Mouse (Mus musculus): ENCODE data around the gene Plk3. TPM values are rescaled to one million over a fixed set of nuclear protein-coding genes. Genes with fewer than 3 reads are reported as not detected.
A peak's percentile ranks its signal among the peaks of the same experiment; 100 is the strongest.

Gene Plk3
- total RNA-seq, 2 experiments from 2014 or later: 13.7 to 19.6 TPM

DNA sequence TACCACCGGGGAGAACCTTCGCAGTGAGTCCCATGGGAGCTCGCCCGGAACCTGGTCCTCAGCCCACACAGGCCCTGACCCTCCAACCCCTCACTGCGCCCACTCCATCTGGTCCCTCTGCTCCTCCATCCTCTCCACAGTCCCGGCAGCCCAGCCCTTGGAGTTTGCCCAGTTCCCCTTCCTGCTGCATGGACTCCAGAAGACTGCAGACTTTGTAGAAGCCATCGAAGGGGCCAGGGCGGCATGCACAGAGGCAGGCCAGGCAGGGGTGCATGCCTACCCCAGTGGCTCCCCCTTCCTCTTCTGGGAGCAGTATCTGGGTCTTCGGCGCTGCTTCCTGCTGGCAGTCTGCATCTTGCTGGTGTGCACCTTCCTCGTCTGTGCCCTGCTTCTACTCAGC is 22.8 kb downstream of the Plk3 start:
- no peak for DNase-seq (ENCODE audit: extremely low spot score in 1 of 2, low spot score in 2 of 2)
- Histone ChIP-seq H3K27ac (no peak overlapping the region), H3K4me3 (no peak overlapping the region)
- no peak for TF ChIP-seq CTCF (IDR thresholded peaks at IDR 0.05)
- intact Hi-C loops (cut with DNase I): no loop called here

GRCm38 (mm10) chr4:117110249-117110648 is 23.5 kb downstream of the Plk3 start:
- Histone ChIP-seq H3K27ac (no peak overlapping the region), H3K4me3 (no peak overlapping the region)
- intact Hi-C loops (cut with DNase I): no loop called here
- no peak for DNase-seq (ENCODE audit: extremely low spot score in 1 of 2, low spot score in 2 of 2)
- no peak for TF ChIP-seq CTCF (IDR thresholded peaks at IDR 0.05)

- DNase-seq (ENCODE audit: extremely low spot score in 1 of 2, low spot score in 2 of 2): no peak
- H3K27ac ChIP-seq: no peak overlapping the region
- no peak for TF ChIP-seq CTCF (IDR thresholded peaks at IDR 0.05)
- intact Hi-C loops (cut with DNase I): no loop called here
- H3K4me3 ChIP-seq: no peak overlapping the region
These were observed 24.4 kb downstream of the Plk3 start for GRCm38 (mm10) chr4:117109330-117109729.

- DNase-seq (ENCODE audit: extremely low spot score in 1 of 2, low spot score in 2 of 2): no peak
- no peak for TF ChIP-seq CTCF (IDR thresholded peaks at IDR 0.05)
- no peak overlapping the region for H3K4me3 ChIP-seq
- intact Hi-C loops (cut with DNase I): no loop called here
- no peak overlapping the region for H3K27ac ChIP-seq
These were observed 25.3 kb downstream of the Plk3 start for GRCm38 (mm10) chr4:117108524-117108849.

DNA sequence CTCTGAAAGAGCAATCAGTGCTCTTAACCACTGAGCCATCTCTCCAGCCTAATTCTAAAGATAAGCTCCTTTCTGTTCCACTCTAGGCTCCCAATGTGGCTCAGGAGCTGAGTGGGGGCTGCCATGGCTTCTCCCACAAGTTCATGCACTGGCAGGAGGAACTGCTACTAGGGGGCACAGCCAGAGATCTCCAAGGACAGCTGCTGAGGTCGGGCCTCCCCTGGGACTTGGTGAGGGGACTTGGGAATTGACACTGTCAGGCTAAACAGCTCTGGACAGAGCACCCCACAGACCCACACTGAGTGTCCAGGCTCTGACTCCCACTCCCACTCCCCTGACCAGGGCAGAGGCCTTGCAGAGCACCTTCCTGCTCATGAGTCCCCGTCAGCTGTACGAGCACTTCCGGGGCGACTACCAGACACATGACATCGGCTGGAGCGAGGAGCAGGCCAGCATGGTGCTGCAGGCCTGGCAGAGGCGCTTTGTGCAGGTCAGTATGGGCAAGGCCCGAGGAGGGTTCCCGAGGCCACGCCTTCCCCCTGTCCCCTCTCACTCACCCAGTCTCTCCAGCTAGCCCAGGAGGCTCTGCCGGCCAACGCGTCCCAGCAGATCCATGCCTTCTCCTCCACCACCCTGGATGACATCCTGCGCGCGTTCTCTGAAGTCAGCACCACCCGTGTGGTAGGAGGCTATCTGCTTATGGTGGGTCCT is 25.8 kb downstream of the Plk3 start:
- no peak for DNase-seq (ENCODE audit: extremely low spot score in 1 of 2, low spot score in 2 of 2)
- H3K27ac ChIP-seq: no peak overlapping the region

DNA sequence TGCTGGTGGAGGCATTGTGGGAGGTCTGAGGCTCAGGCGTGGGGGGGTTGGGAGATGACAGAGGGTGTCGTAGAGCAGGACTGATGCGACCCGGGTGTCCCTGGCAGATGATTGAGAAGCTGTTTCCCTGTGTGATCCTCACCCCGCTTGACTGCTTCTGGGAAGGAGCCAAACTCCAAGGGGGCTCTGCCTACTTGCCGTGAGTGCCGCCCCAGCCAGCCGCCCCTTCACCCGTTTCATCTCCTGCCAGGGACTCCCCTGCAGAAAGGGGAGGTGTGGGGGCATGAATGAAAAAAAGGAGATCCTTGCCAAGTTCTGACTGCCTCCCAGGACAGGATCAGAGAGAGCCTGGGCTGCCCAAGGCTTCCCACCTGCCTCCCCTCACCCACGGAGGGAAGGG is 28.6 kb downstream of the Plk3 start:
- intact Hi-C loops (cut with DNase I): no loop called here
- H3K27ac ChIP-seq: no peak overlapping the region
- no peak for TF ChIP-seq CTCF (IDR thresholded peaks at IDR 0.05)
- H3K4me3 ChIP-seq: no peak overlapping the region
- no peak for DNase-seq (ENCODE audit: extremely low spot score in 1 of 2, low spot score in 2 of 2)

More for the DNA sequence above, 25.8 kb downstream of the Plk3 start:
- H3K4me3 ChIP-seq: no peak overlapping the region
- intact Hi-C loops (cut with DNase I): no loop called here
- no peak for TF ChIP-seq CTCF (IDR thresholded peaks at IDR 0.05)

DNA sequence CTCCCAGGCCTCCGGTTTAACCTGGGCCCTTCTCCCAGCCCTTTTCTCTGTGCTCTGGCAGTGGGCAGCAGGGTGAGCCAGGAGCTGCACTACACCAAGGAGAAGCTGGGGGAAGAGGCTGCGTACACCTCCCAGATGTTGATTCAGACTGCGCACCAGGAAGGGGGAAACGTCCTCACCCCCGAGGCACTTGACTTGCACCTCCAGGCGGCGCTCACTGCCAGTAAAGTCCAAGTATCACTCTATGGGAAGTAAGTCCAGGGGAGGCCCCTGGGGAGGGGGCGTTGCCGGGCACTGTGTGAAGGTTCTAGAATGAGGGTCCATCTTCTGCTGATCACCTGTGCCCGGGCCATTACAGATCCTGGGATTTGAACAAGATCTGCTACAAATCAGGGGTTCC is 29.1 kb downstream of the Plk3 start:
- intact Hi-C loops (cut with DNase I): no loop called here
- DNase-seq (ENCODE audit: extremely low spot score in 1 of 2, low spot score in 2 of 2): no peak
- no peak; the same call in none of the 2 replicates for TF ChIP-seq CTCF (IDR thresholded peaks at IDR 0.05)
- no peak overlapping the region for H3K27ac ChIP-seq
- H3K4me3 ChIP-seq: no peak overlapping the region

GRCm38 (mm10) chr4:117101218-117101617 is 32.5 kb downstream of the Plk3 start:
- DNase-seq (ENCODE audit: extremely low spot score in 1 of 2, low spot score in 2 of 2): no peak
- Histone ChIP-seq H3K27ac (no peak overlapping the region), H3K4me3 (no peak overlapping the region)
- peak; percentile 22 for TF ChIP-seq CTCF (IDR thresholded peaks at IDR 0.05)
- intact Hi-C loops (cut with DNase I): no loop called here

- TF ChIP-seq CTCF (IDR thresholded peaks at IDR 0.05): no peak
- Histone ChIP-seq H3K4me3 (no peak overlapping the region), H3K27ac (no peak overlapping the region)
- intact Hi-C loops (cut with DNase I): no loop called here
- no peak for DNase-seq (ENCODE audit: extremely low spot score in 1 of 2, low spot score in 2 of 2)
These were observed 33.7 kb downstream of the Plk3 start for GRCm38 (mm10) chr4:117100036-117100435.

GRCm38 (mm10) chr4:117098764-117099036 is 35.1 kb downstream of the Plk3 start:
- intact Hi-C loops (cut with DNase I): no loop called here
- Histone ChIP-seq H3K4me3 (no peak overlapping the region), H3K27ac (no peak overlapping the region)
- no peak for DNase-seq (ENCODE audit: extremely low spot score in 1 of 2, low spot score in 2 of 2)
- no peak for TF ChIP-seq CTCF (IDR thresholded peaks at IDR 0.05)

- H3K4me3 ChIP-seq: no peak overlapping the region
- no peak for TF ChIP-seq CTCF (IDR thresholded peaks at IDR 0.05)
- no peak for DNase-seq (ENCODE audit: extremely low spot score in 1 of 2, low spot score in 2 of 2)
- intact Hi-C loops (cut with DNase I): no loop called here
- no peak overlapping the region for H3K27ac ChIP-seq
These were observed 35.6 kb downstream of the Plk3 start for GRCm38 (mm10) chr4:117097969-117098763.

GRCm38 (mm10) chr4:117096666-117097065 is 37.1 kb downstream of the Plk3 start:
- Histone ChIP-seq H3K27ac (no peak overlapping the region), H3K4me3 (peak overlapping the region; percentile 58)
- intact Hi-C loops (cut with DNase I): no loop called here
- no peak for TF ChIP-seq CTCF (IDR thresholded peaks at IDR 0.05)
- no peak for DNase-seq (ENCODE audit: extremely low spot score in 1 of 2, low spot score in 2 of 2)
